Mouse (Mus musculus) MEL (cell line): Measurements from ENCODE around the gene Nhsl2.

Experiments
- CTCF ChIP-seq, 3 experiments: IDR thresholded peaks in 2 of 3; conservative IDR thresholded peaks in 1 of 3; 2 replicates each; pipeline ENCODE4 v1.5.1; 2011 to 2012; ENCODE audit warnings: low read length in 3 of 3, low read depth in 2 of 3, mild to moderate bottlenecking in 2 of 3, improper control_type of control experiment in 1 of 3, inconsistent platforms in 1 of 3, mixed read lengths in 1 of 3, moderate library complexity in 1 of 3; ENCODE audit not compliant: control insufficient read depth in 1 of 3, insufficient read depth in 1 of 3, poor library complexity in 1 of 3, severe bottlenecking in 1 of 3
- MAZ ChIP-seq: IDR thresholded peaks from 2 replicates; pipeline ENCODE4 v1.6.1; 2012; ENCODE audit warnings: low read depth, mild to moderate bottlenecking, inconsistent platforms, low read length, improper control_type of control experiment

- no peak; a peak in 1 of 6 replicates for TF ChIP-seq CTCF (IDR thresholded peaks at IDR 0.05 in 2 of 3, conservative IDR thresholded peaks at IDR 0.05 in 1 of 3; ENCODE audit: control insufficient read depth in 1 of 3, insufficient read depth in 1 of 3, low read depth in 2 of 3, low read length in 3 of 3, poor library complexity in 1 of 3, severe bottlenecking in 1 of 3)
- no peak for TF ChIP-seq MAZ
These were observed 217.9 kb downstream of the Nhsl2 start for GRCm38 (mm10) chrX:102067118-102067517.
